Mouse (Mus musculus): Measurements from ENCODE around the gene Clic6. TPM values are rescaled to one million over a fixed set of nuclear protein-coding genes. Genes with fewer than 3 reads are reported as not detected.
A peak's percentile ranks its signal among the peaks of the same experiment; 100 is the strongest.

Clic6 gene
- total and polyA plus RNA-seq, 2 experiments from 2014 or later, result 6.2 to 7.7 TPM

DNA sequence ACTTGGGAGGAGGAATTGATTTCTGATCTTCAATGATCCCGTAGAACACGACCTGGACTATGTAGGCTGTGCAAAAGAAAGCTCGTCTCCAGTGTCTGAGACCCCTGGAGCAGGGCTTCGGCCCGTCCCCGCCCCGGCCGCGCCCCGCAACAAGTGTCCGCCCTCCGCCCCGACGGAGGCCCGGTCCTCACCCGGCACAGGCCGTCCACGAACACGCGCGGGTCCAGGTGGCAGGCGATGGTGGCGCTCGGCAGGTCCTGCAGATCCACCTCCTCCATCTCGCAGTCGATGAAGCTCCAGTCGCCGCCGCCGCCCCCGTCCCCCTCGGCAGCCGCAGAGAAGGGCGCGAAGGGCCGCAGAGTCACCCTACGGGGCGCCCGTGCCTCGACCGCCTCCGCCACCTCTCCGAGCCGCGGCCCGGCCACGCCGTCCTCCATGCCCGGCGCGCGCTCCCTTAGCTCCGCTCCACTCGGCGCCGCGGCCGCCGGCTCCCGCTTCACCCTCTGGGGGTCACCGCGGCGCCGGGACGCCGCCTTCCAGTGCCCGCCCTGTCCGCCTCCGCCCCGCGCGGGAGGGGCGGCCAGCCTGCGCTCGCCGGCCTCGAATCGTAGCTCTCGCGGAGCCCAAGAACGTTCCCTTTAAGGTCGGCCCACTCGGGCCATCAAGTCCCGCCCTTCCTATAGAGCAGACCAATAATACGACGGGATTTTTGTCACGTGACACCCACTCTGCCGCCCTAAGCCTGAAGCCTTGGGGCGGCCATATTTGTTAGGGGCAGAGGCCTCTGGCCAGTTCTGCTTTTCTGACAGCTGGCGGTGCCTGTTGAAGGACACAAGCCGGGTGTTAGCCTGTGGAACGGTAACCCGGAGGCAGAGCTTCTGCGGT lies 19.7 kb upstream of the Clic6 start:
- ATAC-seq, result peak; percentile 99
- Histone ChIP-seq H3K4me1 (ENCODE audit: insufficient read depth, low read length) (peaks cover 19% of the 10 kb centered on the region), H3K9ac (replicated peaks; ENCODE audit: low read length) (peak overlapping the region; percentile 82), H3K4me3 (ENCODE audit: low read length) (peak overlapping the region; percentile 85), H3K27ac (peak overlapping the region; percentile 86), H3K27me3 (ENCODE audit: insufficient read depth, low read length) (no peaks in the 10 kb centered on the region), H3K9me3 (ENCODE audit: low read length) (no peaks in the 10 kb centered on the region), H3K36me3 (ENCODE audit: insufficient read depth, low read length) (no peaks in the 10 kb centered on the region), H3K4me2 (ENCODE audit: low read depth, low read length) (peak overlapping the region; percentile 87)
- WGBS, result 1% methylated on average over 71 of the region's 94 CpGs
- peak; percentile 99 for DNase-seq (ENCODE audit: low spot score)
- peak; percentile 39 for TF ChIP-seq CTCF (IDR thresholded peaks at IDR 0.05; ENCODE audit: low read depth)

DNA sequence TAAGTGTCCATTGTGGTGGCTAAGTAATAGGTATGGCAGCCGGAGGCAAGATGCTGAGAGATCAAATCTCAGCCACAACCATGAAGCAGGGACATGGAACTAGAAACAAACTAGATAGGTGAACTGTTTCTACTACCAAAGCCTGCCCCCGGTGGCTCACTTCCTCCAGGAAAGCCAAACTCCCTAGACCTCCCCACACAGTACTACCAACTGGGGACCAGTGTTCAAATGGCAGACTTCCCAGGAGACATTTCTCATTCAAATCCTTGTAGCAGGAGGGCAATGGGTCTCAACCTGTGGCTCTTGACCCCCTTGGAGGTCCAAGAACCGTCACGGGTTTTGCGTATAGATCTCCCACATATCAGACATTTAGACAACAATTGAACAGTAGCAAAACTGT lies 18.5 kb upstream of the Clic6 start:
- no peak overlapping the region for H3K27ac ChIP-seq
- no peaks in the 10 kb centered on the region for H3K36me3 ChIP-seq (ENCODE audit: insufficient read depth, low read length)
- 73% methylated on average over 5 of the region's 5 CpGs for WGBS
- no peak overlapping the region for H3K9ac ChIP-seq (replicated peaks; ENCODE audit: low read length)
- peaks cover 19% of the 10 kb centered on the region for H3K4me1 ChIP-seq (ENCODE audit: insufficient read depth, low read length)
- H3K9me3 ChIP-seq (ENCODE audit: low read length), result no peaks in the 10 kb centered on the region
- DNase-seq (ENCODE audit: low spot score), result no peak
- TF ChIP-seq CTCF (IDR thresholded peaks at IDR 0.05; ENCODE audit: low read depth), result peak; percentile 26
- no peak for ATAC-seq
- H3K27me3 ChIP-seq (ENCODE audit: insufficient read depth, low read length), result no peaks in the 10 kb centered on the region
- H3K4me3 ChIP-seq (ENCODE audit: low read length), result no peak overlapping the region
- no peak overlapping the region for H3K4me2 ChIP-seq (ENCODE audit: low read depth, low read length)

DNA sequence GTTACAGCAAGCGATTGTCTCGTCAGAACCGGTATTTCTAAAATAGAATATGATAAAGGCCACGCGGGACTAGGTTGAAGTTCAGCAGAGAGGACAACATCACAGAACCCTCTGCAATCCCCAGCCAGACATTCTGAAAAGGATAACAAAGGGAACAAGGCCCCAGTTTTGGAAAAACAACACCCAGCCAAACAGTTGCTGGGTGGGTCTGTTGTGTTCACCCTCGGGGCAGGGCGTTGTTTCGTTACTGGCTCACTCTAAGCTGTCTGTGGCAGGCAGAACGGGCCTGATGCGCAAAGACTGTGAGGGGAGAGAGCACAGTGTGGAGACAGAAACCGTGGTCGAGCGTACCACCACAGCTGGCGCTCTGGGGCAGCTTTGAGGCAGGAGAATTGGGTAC lies 17.1 kb upstream of the Clic6 start:
- Histone ChIP-seq H3K9me3 (ENCODE audit: low read length) (no peaks in the 10 kb centered on the region), H3K27ac (no peak overlapping the region), H3K9ac (replicated peaks; ENCODE audit: low read length) (no peak overlapping the region), H3K27me3 (ENCODE audit: insufficient read depth, low read length) (no peaks in the 10 kb centered on the region), H3K36me3 (ENCODE audit: insufficient read depth, low read length) (no peaks in the 10 kb centered on the region), H3K4me3 (ENCODE audit: low read length) (no peak overlapping the region), H3K4me2 (ENCODE audit: low read depth, low read length) (no peak overlapping the region), H3K4me1 (ENCODE audit: insufficient read depth, low read length) (peaks cover 16% of the 10 kb centered on the region)
- ATAC-seq, result no peak
- no peak for TF ChIP-seq CTCF (IDR thresholded peaks at IDR 0.05; ENCODE audit: low read depth)
- DNase-seq (ENCODE audit: low spot score), result no peak
- 75% methylated on average over 14 of the region's 14 CpGs for WGBS

DNA sequence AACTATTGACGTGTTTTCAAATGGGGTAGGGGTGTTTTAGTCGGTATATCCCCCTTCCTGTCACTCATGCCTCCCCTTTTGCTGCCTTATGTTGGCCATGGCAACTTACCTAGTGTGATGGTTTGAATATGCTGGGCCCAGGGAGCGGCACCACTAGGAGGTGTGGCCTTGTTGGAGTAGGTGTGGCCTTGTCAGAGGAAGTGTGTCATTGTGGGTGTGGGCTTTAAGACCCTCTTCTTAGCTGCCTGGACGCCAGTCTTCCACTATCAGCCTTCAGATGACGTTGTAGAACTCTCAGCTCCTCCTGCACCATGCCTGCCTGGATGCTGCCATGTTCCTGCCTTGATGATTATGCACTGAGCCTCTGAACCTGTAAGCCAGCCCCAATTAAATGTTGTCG lies 14.8 kb upstream of the Clic6 start, which contains the start of gene Rcan1:
Gene Rcan1 (minus strand): TSS at position 162 of the 400 bp plus-strand sequence.
- Histone ChIP-seq H3K9me3 (ENCODE audit: low read length) (no peaks in the 10 kb centered on the region), H3K4me3 (ENCODE audit: low read length) (no peak within 1 kb of the TSS), H3K36me3 (ENCODE audit: insufficient read depth, low read length) (no peaks in the 10 kb centered on the region), H3K4me2 (ENCODE audit: low read depth, low read length) (no peak within 1 kb of the TSS), H3K9ac (replicated peaks; ENCODE audit: low read length) (no peak within 1 kb of the TSS), H3K27ac (no peak within 1 kb of the TSS), H3K27me3 (ENCODE audit: insufficient read depth, low read length) (no peaks in the 10 kb centered on the region), H3K4me1 (ENCODE audit: insufficient read depth, low read length) (no peaks in the 10 kb centered on the region)
- no peak for ATAC-seq
- DNase-seq (ENCODE audit: low spot score), result no peak
- TF ChIP-seq CTCF (IDR thresholded peaks at IDR 0.05; ENCODE audit: low read depth), result no peak
- 70% methylated on average over 6 of the region's 6 CpGs for WGBS

DNA sequence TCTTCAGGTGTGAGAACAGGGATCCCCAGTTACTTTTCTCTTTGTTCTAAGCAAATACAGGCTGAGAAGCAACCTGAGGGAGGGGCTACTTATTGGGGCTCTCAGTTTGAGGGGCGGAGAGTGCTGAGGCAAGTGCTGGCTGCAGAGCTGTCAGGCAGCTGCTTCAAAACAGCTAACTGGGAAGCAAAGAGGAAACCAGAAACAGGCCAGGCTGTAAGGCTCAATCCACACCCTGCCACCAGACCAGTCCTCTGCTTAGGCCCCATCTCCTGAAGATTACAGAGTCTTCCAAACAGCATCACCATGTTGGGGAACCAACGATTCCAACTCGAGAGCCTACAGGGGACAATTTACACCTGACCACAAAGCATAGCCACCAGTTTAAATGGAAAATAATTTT lies 12.6 kb upstream of the Clic6 start:
- WGBS, result 87% methylated on average over 3 of the region's 3 CpGs
- DNase-seq (ENCODE audit: low spot score) (no peak), ATAC-seq (no peak)
- Histone ChIP-seq H3K4me2 (ENCODE audit: low read depth, low read length) (no peak overlapping the region), H3K9ac (replicated peaks; ENCODE audit: low read length) (no peak overlapping the region), H3K9me3 (ENCODE audit: low read length) (no peaks in the 10 kb centered on the region), H3K27me3 (ENCODE audit: insufficient read depth, low read length) (no peaks in the 10 kb centered on the region), H3K27ac (no peak overlapping the region), H3K4me3 (ENCODE audit: low read length) (no peak overlapping the region), H3K36me3 (ENCODE audit: insufficient read depth, low read length) (no peaks in the 10 kb centered on the region), H3K4me1 (ENCODE audit: insufficient read depth, low read length) (no peaks in the 10 kb centered on the region)
- TF ChIP-seq CTCF (IDR thresholded peaks at IDR 0.05; ENCODE audit: low read depth), result no peak

DNA sequence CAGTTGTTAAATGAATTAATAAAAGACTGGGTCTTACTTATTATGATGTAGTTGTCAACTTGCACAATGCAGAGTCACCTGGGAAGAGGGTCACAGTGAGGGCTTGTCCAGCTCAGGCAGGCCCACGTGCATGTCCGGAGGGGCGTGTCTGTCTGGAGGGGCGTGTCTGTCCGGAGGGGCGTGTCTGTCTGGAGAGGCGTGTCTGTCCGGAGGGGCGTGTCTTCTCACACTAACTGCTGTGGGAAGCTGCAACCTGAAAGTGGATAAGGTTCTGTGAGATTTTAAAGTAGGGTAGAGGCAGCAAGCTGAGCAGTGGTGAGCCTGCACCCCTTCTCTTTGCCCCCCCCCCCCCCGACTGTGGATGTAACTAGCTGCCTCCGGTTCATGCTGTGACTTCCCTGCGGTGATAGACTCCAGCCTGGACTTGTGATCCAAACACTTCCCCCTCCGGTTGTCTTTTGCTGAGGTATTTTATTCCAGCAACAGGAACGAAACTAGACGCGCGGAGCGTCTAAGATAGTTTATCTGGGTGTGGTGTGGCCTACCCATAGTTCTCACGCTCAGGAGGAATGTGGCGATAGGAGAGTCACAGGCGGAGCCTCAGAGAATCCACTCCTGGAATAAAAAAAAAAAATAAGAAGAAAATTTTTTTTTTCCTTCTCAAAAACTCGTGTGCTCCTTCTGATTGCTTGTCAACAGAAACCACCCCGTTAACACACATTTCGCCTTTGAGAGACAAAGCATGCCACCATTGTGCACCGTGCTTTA lies 10.3 kb upstream of the Clic6 start:
- H3K4me3 ChIP-seq (ENCODE audit: low read length), result no peak overlapping the region
- no peaks in the 10 kb centered on the region for H3K27me3 ChIP-seq (ENCODE audit: insufficient read depth, low read length)
- no peak for TF ChIP-seq CTCF (IDR thresholded peaks at IDR 0.05; ENCODE audit: low read depth)
- H3K9me3 ChIP-seq (ENCODE audit: low read length), result no peaks in the 10 kb centered on the region
- no peak overlapping the region for H3K27ac ChIP-seq
- ATAC-seq, result no peak
- H3K4me2 ChIP-seq (ENCODE audit: low read depth, low read length), result no peak overlapping the region
- DNase-seq (ENCODE audit: low spot score), result no peak
- H3K36me3 ChIP-seq (ENCODE audit: insufficient read depth, low read length), result no peaks in the 10 kb centered on the region
- no peaks in the 10 kb centered on the region for H3K4me1 ChIP-seq (ENCODE audit: insufficient read depth, low read length)
- no peak overlapping the region for H3K9ac ChIP-seq (replicated peaks; ENCODE audit: low read length)
- WGBS, result 57% methylated on average over 25 of the region's 25 CpGs

Measured in hindbrain, postnatal 0 days (tissue).